Mouse (Mus musculus) neural tube, embryonic 15.5 days (tissue): ENCODE results near the gene Syt2. TPM values are rescaled to one million over a fixed set of nuclear protein-coding genes. Genes with fewer than 3 reads are reported as not detected.

Source experiments
- ATAC-seq: fragments of 200-750 bp; cut with Nextera tagmentation; 2 replicates; pipeline ENCODE4 v1.8.0; 2017; ENCODE audit warnings: mild to moderate bottlenecking, moderate TSS enrichment, moderate library complexity; ENCODE audit not compliant: low FRiP score
- H3K27ac ChIP-seq: fragments of 300-500 bp; sonication (generic); replicated peaks from 2 replicates; pipeline ENCODE4 v1.5.1; 2015; ENCODE audit warnings: mild to moderate bottlenecking, inconsistent platforms
- H3K27me3 ChIP-seq: fragments of 300-500 bp; sonication (generic); replicated peaks from 2 replicates; pipeline ENCODE4 v1.6.1; 2015; ENCODE audit warnings: inconsistent platforms
- H3K36me3 ChIP-seq: fragments of 300-500 bp; sonication (generic); 2 replicates; pipeline ENCODE4 v1.6.1; 2015; ENCODE audit warnings: inconsistent platforms
- H3K4me1 ChIP-seq: fragments of 300-500 bp; sonication (generic); 2 replicates; pipeline ENCODE4 v1.6.1; 2015; ENCODE audit warnings: inconsistent platforms
- H3K4me2 ChIP-seq: fragments of 300-500 bp; sonication (generic); 2 replicates; pipeline ENCODE4 v1.6.1; 2015; ENCODE audit warnings: inconsistent platforms, mild to moderate bottlenecking, moderate library complexity
- H3K4me3 ChIP-seq: fragments of 300-500 bp; sonication (generic); replicated peaks from 2 replicates; pipeline ENCODE4 v1.5.1; 2015; ENCODE audit warnings: mild to moderate bottlenecking, inconsistent platforms
- H3K9ac ChIP-seq: fragments of 300-500 bp; sonication (generic); replicated peaks from 2 replicates; pipeline ENCODE4 v1.6.1; 2015; ENCODE audit warnings: mild to moderate bottlenecking, inconsistent platforms
- H3K9me3 ChIP-seq: fragments of 300-500 bp; sonication (generic); replicated peaks from 2 replicates; pipeline ENCODE4 v1.6.1; 2016; ENCODE audit warnings: inconsistent platforms
- WGBS: fragments of 180-500 bp; shearing (Covaris S2); methylation state at CpG from one replicate; pipeline ENCODE4 v1.1.7; 2015; ENCODE audit warnings: mixed read lengths; 5-methylcytosine and 5-hydroxymethylcytosine counted together
- polyA plus RNA-seq: library from polyadenylated mRNA; unstranded; fragments of >200 nt; fragmentation: Nextera tagmentation; extraction: Ambion mirVana; gene quantifications from 2 replicates; pipeline ENCODE4 v1.2.1, GENCODE M21; 2015

Gene Syt2
- polyA plus RNA-seq, 1 experiment from 2014 or later, result 23.4 TPM

GRCm38 (mm10) chr1:134696302-134696701 lies 49.8 kb downstream of the Syt2 start:
- 76% methylated on average over 2 of the region's 2 CpGs for WGBS
- Histone ChIP-seq H3K4me1 (peaks cover 6% of the 10 kb centered on the region), H3K36me3 (no peaks in the 10 kb centered on the region), H3K4me2 (no peak overlapping the region), H3K4me3 (no peak overlapping the region), H3K9me3 (no peaks in the 10 kb centered on the region), H3K27me3 (no peaks in the 10 kb centered on the region), H3K9ac (no peak overlapping the region), H3K27ac (no peak overlapping the region)
- no peak for ATAC-seq

- Histone ChIP-seq H3K9me3 (no peaks in the 10 kb centered on the region), H3K4me2 (no peak overlapping the region), H3K27ac (no peak overlapping the region), H3K9ac (no peak overlapping the region), H3K4me1 (peaks cover 6% of the 10 kb centered on the region), H3K27me3 (no peaks in the 10 kb centered on the region), H3K36me3 (no peaks in the 10 kb centered on the region), H3K4me3 (no peak overlapping the region)
- WGBS, result 93% methylated on average over 4 of the region's 4 CpGs
- no peak for ATAC-seq
These were observed 50.6 kb downstream of the Syt2 start for GRCm38 (mm10) chr1:134697073-134697472.

- Histone ChIP-seq H3K27ac (no peak overlapping the region), H3K27me3 (no peaks in the 10 kb centered on the region), H3K4me1 (peaks cover 6% of the 10 kb centered on the region), H3K4me2 (no peak overlapping the region), H3K36me3 (no peaks in the 10 kb centered on the region), H3K9me3 (no peaks in the 10 kb centered on the region), H3K9ac (no peak overlapping the region), H3K4me3 (no peak overlapping the region)
- ATAC-seq, result no peak
- 75% methylated on average over 17 of the region's 17 CpGs for WGBS
These were observed 51.2 kb downstream of the Syt2 start for GRCm38 (mm10) chr1:134697522-134698250.

- Histone ChIP-seq H3K36me3 (no peaks in the 10 kb centered on the region), H3K9me3 (no peaks in the 10 kb centered on the region), H3K4me1 (peaks cover 11% of the 10 kb centered on the region), H3K4me2 (no peak overlapping the region), H3K4me3 (no peak overlapping the region), H3K27ac (no peak overlapping the region), H3K27me3 (no peaks in the 10 kb centered on the region), H3K9ac (no peak overlapping the region)
- 73% methylated on average over 5 of the region's 5 CpGs for WGBS
- ATAC-seq, result no peak
These were observed 52.0 kb downstream of the Syt2 start for GRCm38 (mm10) chr1:134698486-134698885.

- Histone ChIP-seq H3K4me1 (peaks cover 11% of the 10 kb centered on the region), H3K9me3 (no peaks in the 10 kb centered on the region), H3K9ac (no peak overlapping the region), H3K27me3 (no peaks in the 10 kb centered on the region), H3K4me3 (no peak overlapping the region), H3K27ac (no peak overlapping the region), H3K4me2 (no peak overlapping the region), H3K36me3 (no peaks in the 10 kb centered on the region)
- ATAC-seq, result no peak
- 71% methylated on average over 9 of the region's 9 CpGs for WGBS
These were observed 52.9 kb downstream of the Syt2 start for GRCm38 (mm10) chr1:134699390-134699789.

GRCm38 (mm10) chr1:134700151-134700550 lies 53.7 kb downstream of the Syt2 start:
- no peaks in the 10 kb centered on the region for H3K9me3 ChIP-seq
- no peak overlapping the region; the same call in 1 of the 2 replicates for H3K27ac ChIP-seq
- no peaks in the 10 kb centered on the region; the same call in 1 of the 2 replicates for H3K27me3 ChIP-seq
- H3K4me2 ChIP-seq, result no peak overlapping the region
- H3K9ac ChIP-seq, result no peak overlapping the region
- 27% methylated on average over 2 of the region's 2 CpGs for WGBS
- H3K4me3 ChIP-seq, result no peak overlapping the region
- ATAC-seq, result no peak
- no peaks in the 10 kb centered on the region for H3K36me3 ChIP-seq
- H3K4me1 ChIP-seq, result peaks cover 17% of the 10 kb centered on the region

GRCm38 (mm10) chr1:134700634-134701033 lies 54.2 kb downstream of the Syt2 start:
- no peak overlapping the region; the same call in 1 of the 2 replicates for H3K27ac ChIP-seq
- 40% methylated on average over 5 of the region's 5 CpGs for WGBS

GRCm38 (mm10) chr1:134701191-134701590 lies 54.7 kb downstream of the Syt2 start:
- no peaks in the 10 kb centered on the region for H3K36me3 ChIP-seq
- WGBS, result 31% methylated on average over 6 of the region's 6 CpGs
- no peaks in the 10 kb centered on the region for H3K9me3 ChIP-seq
- H3K9ac ChIP-seq, result no peak overlapping the region
- H3K4me2 ChIP-seq, result no peak overlapping the region
- peaks cover 26% of the 10 kb centered on the region for H3K4me1 ChIP-seq
- H3K4me3 ChIP-seq, result no peak overlapping the region
- H3K27me3 ChIP-seq, result peaks cover 4% of the 10 kb centered on the region; the same call in 1 of the 2 replicates
- H3K27ac ChIP-seq, result no peak overlapping the region
- ATAC-seq, result no peak

More at GRCm38 (mm10) chr1:134700634-134701033, 54.2 kb downstream of the Syt2 start:
- Histone ChIP-seq H3K9me3 (no peaks in the 10 kb centered on the region), H3K4me1 (peaks cover 22% of the 10 kb centered on the region), H3K4me3 (no peak overlapping the region), H3K4me2 (no peak overlapping the region), H3K27me3 (no peaks in the 10 kb centered on the region; the same call in 1 of the 2 replicates), H3K36me3 (no peaks in the 10 kb centered on the region), H3K9ac (no peak overlapping the region)
- no peak for ATAC-seq

GRCm38 (mm10) chr1:134703232-134703631 lies 56.8 kb downstream of the Syt2 start:
- Histone ChIP-seq H3K9ac (no peak overlapping the region), H3K4me1 (peaks cover 26% of the 10 kb centered on the region), H3K27me3 (peaks cover 21% of the 10 kb centered on the region), H3K4me2 (no peak overlapping the region), H3K27ac (no peak overlapping the region), H3K9me3 (no peaks in the 10 kb centered on the region), H3K4me3 (no peak overlapping the region), H3K36me3 (no peaks in the 10 kb centered on the region)
- 85% methylated on average over 2 of the region's 2 CpGs for WGBS
- no peak for ATAC-seq

GRCm38 (mm10) chr1:134704396-134705306 lies 58.2 kb downstream of the Syt2 start:
- peaks cover 41% of the 10 kb centered on the region for H3K4me1 ChIP-seq
- H3K27me3 ChIP-seq, result peaks cover 23% of the 10 kb centered on the region
- H3K4me3 ChIP-seq, result no peak overlapping the region
- peak overlapping the region; percentile 33 for H3K4me2 ChIP-seq
- no peak overlapping the region for H3K9ac ChIP-seq
- no peaks in the 10 kb centered on the region for H3K36me3 ChIP-seq
- no peak for ATAC-seq
- 34% methylated on average over 22 of the region's 22 CpGs for WGBS
- H3K27ac ChIP-seq, result no peak overlapping the region
- no peaks in the 10 kb centered on the region for H3K9me3 ChIP-seq

- H3K27me3 ChIP-seq, result peaks cover 31% of the 10 kb centered on the region
- H3K4me1 ChIP-seq, result peaks cover 49% of the 10 kb centered on the region
These were observed 60.1 kb downstream of the Syt2 start for GRCm38 (mm10) chr1:134706549-134706948.

More at GRCm38 (mm10) chr1:134706549-134706948, 60.1 kb downstream of the Syt2 start:
- 58% methylated on average over 2 of the region's 2 CpGs for WGBS
- no peaks in the 10 kb centered on the region for H3K36me3 ChIP-seq
- no peak overlapping the region for H3K9ac ChIP-seq
- H3K4me2 ChIP-seq, result no peak overlapping the region
- no peak overlapping the region for H3K27ac ChIP-seq
- no peak for ATAC-seq
- no peak overlapping the region for H3K4me3 ChIP-seq
- no peaks in the 10 kb centered on the region for H3K9me3 ChIP-seq
